Mouse (Mus musculus) lung, postnatal 14 days (tissue): ENCODE results near the gene Zfp882.
"Not testable (repeated sequence)": the region's sequence is repeated elsewhere in the genome, so short reads cannot be mapped to it uniquely, and the experiment has no call there.

Source experiments
- DNase-seq: peaks from one replicate; pipeline ENCODE4 v3.0.0; 2021

Zfp882 gene

GRCm38 (mm10) chr8:71908309-71909261 is at the start of gene Zfp882, which contains the start of gene Zfp617:
Zfp882 (plus strand) TSS chr8:71908608.
Zfp617 (plus strand) TSS chr8:71908635.
- peak; percentile 90 for DNase-seq

- DNase-seq: not testable (repeated sequence)
Measured at GRCm38 (mm10) chr8:71861551-71861950, 46.9 kb upstream of the Zfp882 start.

DNA sequence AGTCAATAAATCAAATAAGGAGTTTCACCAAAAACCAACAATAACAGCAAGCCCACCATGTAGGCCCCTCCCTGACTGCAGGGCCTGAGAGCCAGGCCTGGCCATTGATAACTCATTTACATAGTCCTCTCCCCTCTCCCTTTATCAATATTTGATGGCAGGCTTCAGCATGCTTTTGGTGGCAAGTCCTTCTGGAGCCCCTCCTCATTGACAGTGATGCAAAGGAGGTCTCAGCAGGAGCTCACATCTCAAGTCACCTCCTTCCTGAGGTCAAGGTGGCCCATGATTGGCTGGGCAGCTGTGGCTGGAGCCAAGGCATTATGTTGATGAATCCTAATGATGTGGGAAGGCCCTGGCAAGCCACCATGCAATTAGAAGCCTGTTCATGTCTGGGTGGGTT is 46.4 kb upstream of the Zfp882 start:
- not testable (repeated sequence) for DNase-seq

DNA sequence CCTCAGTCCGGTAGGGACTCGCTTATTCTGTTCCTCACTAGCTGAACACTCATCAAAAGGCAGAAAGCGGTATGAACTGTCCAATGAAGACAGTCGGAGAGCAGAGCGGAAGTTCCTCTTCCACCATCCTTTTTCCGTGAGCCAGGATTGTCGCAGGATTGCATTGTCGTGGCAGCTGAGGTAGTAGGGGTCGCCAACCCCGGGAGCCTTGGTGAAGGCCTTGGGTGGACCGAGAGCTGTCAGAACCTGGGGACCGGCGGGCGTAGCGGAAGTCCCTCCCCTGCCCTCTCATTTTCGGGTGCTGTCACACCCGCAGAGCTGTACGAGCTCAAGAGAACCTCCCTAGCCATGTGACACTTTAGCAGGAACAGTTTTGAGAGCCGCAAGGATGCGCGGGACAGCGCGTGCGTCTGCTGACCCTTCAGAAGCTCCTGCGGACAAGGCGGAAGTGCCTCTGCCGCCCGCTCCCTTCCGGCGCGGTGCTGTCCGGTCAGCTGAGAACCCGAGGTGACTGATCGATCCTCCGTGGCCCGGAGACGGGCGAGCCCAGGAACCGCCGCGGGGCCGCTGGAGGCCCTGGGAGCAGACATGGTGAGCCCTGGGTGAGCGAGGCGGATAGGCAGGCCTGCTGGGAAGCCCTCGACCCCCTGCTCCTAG is 26.7 kb upstream of the Zfp882 start, which contains the start of gene Zfp709:
TSS of gene Zfp709 (plus strand) at position 402 of the 657 bp plus-strand sequence.
- peak; percentile 66 for DNase-seq

- not testable (repeated sequence) for DNase-seq
Measured at GRCm38 (mm10) chr8:71900666-71901065, 7.7 kb upstream of the Zfp882 start.

GRCm38 (mm10) chr8:71903084-71903483 is 5.3 kb upstream of the Zfp882 start:
- not testable (repeated sequence) for DNase-seq

- no peak for DNase-seq
Measured at GRCm38 (mm10) chr8:71906809-71907208, 1.6 kb upstream of the Zfp882 start.

- DNase-seq: no peak
Measured at GRCm38 (mm10) chr8:71907798-71908257, 580 bp upstream of the Zfp882 start.

GRCm38 (mm10) chr8:71912286-71912685 is 3.9 kb downstream of the Zfp882 start:
- no peak for DNase-seq

DNA sequence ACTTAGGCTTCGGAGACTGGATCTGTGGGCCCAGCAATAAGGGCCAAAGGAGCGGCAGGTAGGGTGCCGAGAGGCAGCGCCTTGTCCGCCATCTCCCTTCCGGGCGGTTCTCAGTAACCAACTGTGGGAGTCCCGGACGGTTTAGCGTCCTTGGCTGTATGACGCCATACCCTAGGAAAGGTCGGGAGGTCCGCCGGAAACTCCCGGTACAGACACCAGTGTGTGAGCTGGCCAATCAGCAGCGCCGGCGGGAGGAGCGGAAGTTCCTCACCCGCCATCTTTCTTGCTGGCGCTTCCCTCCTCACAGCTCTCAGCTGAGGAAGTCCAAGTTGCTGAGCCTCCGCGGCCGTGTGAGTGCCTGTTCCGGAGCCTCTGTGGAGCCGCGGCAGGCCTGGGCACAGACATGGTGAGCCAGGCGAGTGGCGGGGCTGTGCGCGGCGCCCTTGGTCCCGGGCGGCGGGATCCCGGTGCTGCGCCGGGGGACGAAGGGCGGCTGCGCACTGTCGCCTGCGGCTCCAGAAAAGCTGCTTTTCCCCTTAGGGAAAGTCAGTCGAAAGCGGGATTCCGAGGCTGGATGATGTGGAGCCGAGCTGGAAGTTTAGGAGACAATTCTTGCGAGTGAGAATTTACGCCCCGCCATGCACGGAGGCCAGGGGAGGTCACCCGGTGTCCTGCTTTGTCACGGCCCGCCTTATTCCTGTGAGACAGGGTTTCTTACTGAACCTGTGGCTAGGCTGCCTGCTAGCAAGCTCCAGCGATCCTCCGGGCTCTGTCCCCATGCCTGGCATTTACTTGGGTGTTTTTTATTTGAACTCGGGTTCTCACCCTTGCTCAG is 14.4 kb downstream of the Zfp882 start:
- peak; percentile 95 for DNase-seq

- no peak for DNase-seq
Measured at GRCm38 (mm10) chr8:71925791-71926190, 17.4 kb downstream of the Zfp882 start.

DNA sequence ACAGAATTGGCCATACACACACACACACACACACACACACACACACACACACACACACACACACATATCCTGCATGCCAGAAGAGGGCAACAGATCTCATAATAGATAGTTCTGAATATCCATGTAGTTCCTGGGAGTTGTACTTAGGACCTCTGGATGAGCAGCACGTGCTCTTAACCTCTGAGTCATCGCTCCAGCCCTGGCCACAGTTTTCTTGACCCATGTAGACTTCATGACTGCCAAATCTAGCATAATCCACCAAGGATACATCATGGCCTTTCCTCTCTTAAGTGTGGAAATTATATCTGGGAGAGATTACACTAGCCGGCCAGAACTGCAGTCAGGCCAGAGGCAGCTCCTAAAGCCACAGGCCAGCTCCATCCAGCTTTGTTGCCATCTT is 18.1 kb downstream of the Zfp882 start:
- DNase-seq: no peak

DNA sequence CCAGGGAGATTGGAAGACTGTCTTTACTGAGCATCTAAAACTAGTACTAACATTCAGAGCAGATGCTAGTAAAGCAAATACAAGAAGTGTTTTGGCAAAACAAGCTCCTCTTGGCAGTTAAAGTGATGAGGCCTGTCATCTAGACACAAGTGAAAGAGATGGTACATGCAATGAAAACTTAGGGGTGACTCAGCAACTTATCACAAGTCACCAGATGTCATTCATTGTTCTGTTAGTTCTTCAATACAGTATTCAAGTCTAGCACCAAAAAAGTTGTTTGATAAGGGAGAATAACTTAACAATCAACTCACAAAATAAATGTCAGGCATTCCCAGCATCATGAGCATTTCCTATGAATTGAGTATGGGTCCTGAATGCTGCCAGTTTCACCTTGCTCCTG is 19.4 kb downstream of the Zfp882 start:
- no peak for DNase-seq

DNA sequence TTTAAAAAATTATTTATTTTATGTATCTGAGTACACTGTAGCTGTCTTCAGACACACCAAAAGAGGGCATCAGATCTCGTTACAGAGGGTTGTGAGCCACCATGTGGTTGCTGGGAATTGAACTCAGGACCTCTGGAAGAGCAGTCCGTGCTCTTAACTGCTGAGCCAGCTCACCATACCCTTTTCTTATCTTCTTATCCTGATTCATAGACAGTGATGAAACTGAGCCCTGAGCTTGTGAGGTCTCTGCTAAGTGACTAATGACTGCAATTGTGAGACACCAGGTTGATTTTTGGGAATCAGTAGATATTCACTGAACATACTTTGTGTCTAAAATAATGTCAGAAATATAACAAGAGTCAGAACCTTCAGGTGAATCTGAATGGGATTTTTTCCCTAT is 29.6 kb downstream of the Zfp882 start:
- DNase-seq: not testable (repeated sequence)

DNA sequence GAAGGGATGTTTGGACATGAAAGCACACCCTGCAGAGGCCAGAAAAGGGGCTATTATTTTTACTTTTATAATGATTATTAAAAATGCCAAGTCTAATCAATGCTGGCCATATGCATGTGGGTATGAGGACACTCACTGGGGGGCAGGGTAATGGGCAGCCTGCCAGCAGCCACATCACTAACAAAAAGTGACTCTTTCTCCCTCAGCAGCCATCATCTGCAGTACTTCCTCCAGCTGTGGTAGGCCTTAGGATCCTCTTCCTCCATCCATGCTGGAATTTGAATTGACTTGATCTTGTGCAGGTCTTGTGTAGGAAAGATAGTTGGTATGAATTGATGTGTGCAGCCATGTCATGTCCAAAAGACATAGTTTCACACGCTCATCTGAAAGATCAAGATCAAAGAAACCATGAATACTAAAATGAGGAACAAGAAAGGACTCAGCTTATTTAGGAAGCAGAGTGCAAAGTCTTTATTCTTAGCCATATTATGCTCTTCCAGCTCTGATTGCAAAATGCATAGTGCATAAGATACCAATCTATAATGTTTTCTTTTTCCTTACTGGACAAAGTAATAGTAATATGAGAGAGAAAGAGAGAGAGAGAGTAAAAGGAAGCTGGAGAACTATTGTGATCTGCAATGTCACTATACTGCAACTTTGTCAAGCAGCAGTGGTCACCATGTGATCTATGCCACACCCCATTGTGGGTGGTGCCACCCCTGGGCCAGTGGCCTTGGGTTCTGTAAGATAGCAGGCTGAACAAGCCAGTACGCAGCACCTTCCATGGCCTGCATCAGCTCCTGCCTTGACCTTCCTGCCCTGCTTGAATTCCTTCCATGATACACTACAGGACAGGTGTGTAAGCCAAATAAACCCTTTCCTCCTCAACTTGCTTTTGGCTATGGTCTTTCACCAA is 32.1 kb downstream of the Zfp882 start:
- no peak for DNase-seq

DNA sequence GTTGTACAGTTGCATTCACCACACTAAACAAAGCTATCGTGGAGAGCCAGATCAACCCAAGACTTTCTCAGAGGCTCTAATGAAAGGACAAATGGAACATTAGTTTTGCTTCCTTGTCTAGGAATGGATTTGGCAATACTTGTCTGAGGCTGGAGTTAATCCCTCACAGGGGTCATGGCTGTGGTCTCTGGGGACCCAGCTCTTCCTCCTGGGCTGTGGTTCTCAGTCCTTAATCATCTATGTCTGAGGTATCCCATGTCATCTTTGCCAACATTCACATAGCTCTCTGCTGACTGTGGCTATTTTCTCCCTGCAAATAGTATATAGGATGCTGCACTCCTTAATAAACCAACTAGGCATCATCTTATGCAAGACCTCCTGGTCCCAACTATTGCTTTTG is 33.4 kb downstream of the Zfp882 start:
- no peak for DNase-seq

- DNase-seq: no peak
Measured at GRCm38 (mm10) chr8:71948624-71949023, 40.2 kb downstream of the Zfp882 start.

GRCm38 (mm10) chr8:71950482-71951221 is 42.2 kb downstream of the Zfp882 start, which contains the start of gene Zfp961:
Zfp961 (plus strand) TSS chr8:71951038.
- DNase-seq: peak; percentile 99

- no peak for DNase-seq
Measured at GRCm38 (mm10) chr8:71951436-71952161, 43.2 kb downstream of the Zfp882 start.

DNA sequence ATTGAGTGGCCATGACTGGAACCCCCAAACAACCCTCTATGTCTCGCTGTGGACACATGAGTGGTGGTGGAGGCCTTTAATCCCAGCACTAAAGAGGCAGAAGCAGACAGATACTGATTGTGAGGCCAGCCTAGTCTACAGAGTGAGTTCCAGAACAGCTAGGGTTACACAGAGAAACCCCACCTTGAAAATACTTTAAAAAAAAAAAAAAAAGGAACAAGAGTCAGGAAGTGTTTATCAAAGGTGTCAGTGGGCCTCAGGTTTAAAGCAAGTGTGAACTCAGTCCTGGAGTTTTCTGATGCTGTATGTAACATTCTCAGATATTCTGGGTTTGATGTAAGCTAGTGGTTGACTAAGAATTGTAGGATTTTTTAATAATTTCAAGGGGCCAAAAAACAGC is 44.1 kb downstream of the Zfp882 start:
- no peak for DNase-seq
